Mouse (Mus musculus): ENCODE results near the gene Pla2g2c. TPM values are rescaled to one million over a fixed set of nuclear protein-coding genes. Genes with fewer than 3 reads are reported as not detected.

Gene Pla2g2c
- total and polyA plus RNA-seq, 2 experiments from 2014 or later: 0.44 to 0.57 TPM

DNA sequence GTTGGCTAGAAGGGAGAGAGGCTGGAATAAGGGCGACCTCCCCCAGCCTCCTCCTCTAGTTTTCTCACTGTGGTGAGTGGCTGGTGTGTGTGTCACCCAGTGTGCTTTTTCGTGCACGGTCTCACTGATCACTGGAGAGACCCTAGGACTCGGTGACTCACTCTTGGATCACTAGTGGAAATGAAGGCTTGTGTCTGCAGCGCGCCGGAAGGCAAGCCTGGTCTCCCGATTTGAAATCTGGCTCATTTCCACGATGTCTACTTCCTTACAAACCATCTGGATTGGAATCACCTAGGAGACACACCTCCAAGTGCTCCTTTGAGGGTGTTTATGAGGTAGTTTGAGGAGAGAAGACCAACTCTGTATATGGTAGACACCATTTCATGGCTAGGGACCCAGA, 22.3 kb downstream of the Pla2g2c start:
- DNase-seq (ENCODE audit: low spot score) (no peak), ATAC-seq (ENCODE audit: low FRiP score) (no peak)
- Histone ChIP-seq H3K4me2 (ENCODE audit: low read depth, low read length, poor library complexity, severe bottlenecking) (no peak overlapping the region), H3K4me1 (ENCODE audit: insufficient read depth, low read length) (no peaks in the 10 kb centered on the region), H3K36me3 (ENCODE audit: insufficient read depth, low read length) (no peaks in the 10 kb centered on the region), H3K27ac (ENCODE audit: low read depth, low read length) (no peak overlapping the region), H3K27me3 (ENCODE audit: insufficient read depth, low read length) (no peaks in the 10 kb centered on the region), H3K4me3 (ENCODE audit: low read depth, low read length) (no peak overlapping the region), H3K9me3 (ENCODE audit: low read length) (no peaks in the 10 kb centered on the region), H3K9ac (replicated peaks; ENCODE audit: low read length, poor library complexity, severe bottlenecking) (no peak overlapping the region)
- WGBS: 91% methylated on average over 9 of the region's 9 CpGs
- no peak for TF ChIP-seq CTCF (IDR thresholded peaks at IDR 0.05)

DNA sequence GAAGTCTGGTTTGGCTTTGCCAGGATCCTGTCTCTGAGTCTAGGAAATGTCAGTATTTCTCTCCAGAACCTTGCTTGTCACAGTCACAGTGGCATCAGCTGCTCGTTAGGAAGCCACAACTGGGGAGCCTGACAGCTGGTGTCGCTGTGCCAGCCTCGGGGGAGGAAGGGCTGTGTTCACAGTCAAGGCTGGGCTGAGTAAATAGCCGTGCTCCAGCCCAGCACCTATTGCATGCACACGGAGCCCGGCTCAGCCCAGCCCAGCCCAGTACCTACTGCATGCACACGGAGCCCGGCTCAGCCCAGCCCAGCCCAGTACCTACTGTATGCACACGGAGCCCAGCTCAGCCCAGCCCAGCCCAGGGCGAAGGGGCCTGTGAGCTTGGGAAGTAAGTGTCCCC, 23.3 kb downstream of the Pla2g2c start:
- H3K4me1 ChIP-seq (ENCODE audit: insufficient read depth, low read length): no peaks in the 10 kb centered on the region
- H3K9me3 ChIP-seq (ENCODE audit: low read length): no peaks in the 10 kb centered on the region
- TF ChIP-seq CTCF (IDR thresholded peaks at IDR 0.05): peak; percentile 36
- H3K9ac ChIP-seq (replicated peaks; ENCODE audit: low read length, poor library complexity, severe bottlenecking): no peak overlapping the region
- H3K27me3 ChIP-seq (ENCODE audit: insufficient read depth, low read length): no peaks in the 10 kb centered on the region
- no peak overlapping the region for H3K27ac ChIP-seq (ENCODE audit: low read depth, low read length)
- 59% methylated on average over 10 of the region's 10 CpGs for WGBS
- no peak overlapping the region for H3K4me2 ChIP-seq (ENCODE audit: low read depth, low read length, poor library complexity, severe bottlenecking)
- DNase-seq (ENCODE audit: low spot score) (peak; percentile 31), ATAC-seq (ENCODE audit: low FRiP score) (no peak)
- H3K4me3 ChIP-seq (ENCODE audit: low read depth, low read length): no peak overlapping the region
- H3K36me3 ChIP-seq (ENCODE audit: insufficient read depth, low read length): no peaks in the 10 kb centered on the region

DNA sequence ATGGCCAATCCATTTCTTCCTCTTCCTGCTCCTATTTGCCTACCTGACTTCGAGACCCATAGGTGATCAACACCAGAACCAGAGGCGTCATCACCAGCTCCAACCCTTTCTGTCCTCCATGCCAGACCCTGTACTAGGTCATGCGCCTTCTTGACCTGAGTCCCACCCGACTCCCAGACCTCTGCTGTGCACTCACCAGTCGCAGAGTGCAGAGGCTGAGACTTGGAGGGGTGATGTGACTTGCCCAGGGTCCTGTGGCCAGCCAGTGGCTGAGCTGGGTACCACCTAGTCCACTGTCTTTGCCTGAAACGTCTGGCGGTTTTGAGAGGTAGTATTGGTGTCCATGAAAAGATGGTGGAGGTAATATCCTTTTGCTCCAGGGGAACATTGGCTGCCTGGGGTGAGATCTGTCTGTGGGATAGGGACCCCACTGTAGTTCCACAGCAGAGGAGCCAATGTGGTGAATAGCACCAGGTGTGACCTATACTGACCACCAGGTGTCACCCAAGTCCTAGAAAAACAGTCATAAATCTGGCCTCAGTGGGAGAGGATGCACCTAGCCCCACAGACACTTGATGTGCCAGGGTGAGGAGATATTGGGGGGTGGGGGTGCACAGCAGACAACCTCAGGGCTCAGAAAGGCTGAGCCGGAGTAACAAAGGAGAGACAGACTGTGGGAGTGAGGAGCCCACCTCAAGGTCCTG, 23.9 kb downstream of the Pla2g2c start:
- no peak overlapping the region for H3K27ac ChIP-seq (ENCODE audit: low read depth, low read length)
- DNase-seq (ENCODE audit: low spot score): peak; percentile 78
- no peaks in the 10 kb centered on the region for H3K9me3 ChIP-seq (ENCODE audit: low read length)
- no peak overlapping the region for H3K4me3 ChIP-seq (ENCODE audit: low read depth, low read length)
- H3K36me3 ChIP-seq (ENCODE audit: insufficient read depth, low read length): no peaks in the 10 kb centered on the region
- ATAC-seq (ENCODE audit: low FRiP score): peak; percentile 59
- no peak overlapping the region for H3K9ac ChIP-seq (replicated peaks; ENCODE audit: low read length, poor library complexity, severe bottlenecking)
- whole genome bisulfite sequencing: 60% methylated on average over 8 of the region's 8 CpGs
- H3K27me3 ChIP-seq (ENCODE audit: insufficient read depth, low read length): no peaks in the 10 kb centered on the region
- H3K4me2 ChIP-seq (ENCODE audit: low read depth, low read length, poor library complexity, severe bottlenecking): no peak overlapping the region
- H3K4me1 ChIP-seq (ENCODE audit: insufficient read depth, low read length): no peaks in the 10 kb centered on the region
- TF ChIP-seq CTCF (IDR thresholded peaks at IDR 0.05): peak; percentile 90

DNA sequence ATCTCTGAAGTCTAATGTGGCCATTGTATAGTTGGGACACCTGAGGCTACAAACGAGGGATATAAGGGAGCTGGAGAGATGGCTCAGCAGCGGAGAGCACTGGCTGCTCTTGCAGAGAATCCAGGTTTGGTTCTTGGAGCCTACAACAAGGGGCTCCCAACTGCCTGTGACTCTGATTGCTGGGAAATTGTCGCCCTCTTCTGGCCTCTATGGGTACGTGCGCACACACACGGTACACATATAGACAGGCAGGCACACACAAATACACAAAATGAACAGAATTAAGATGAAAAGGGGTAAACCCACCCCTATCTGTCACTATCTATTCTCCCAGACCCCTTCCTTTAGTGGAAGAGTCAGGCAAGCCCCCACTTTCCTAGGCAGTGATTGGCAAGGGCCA, 28.0 kb downstream of the Pla2g2c start:
- no peak for ATAC-seq (ENCODE audit: low FRiP score)
- WGBS: 93% methylated on average over 6 of the region's 6 CpGs
- no peaks in the 10 kb centered on the region for H3K27me3 ChIP-seq (ENCODE audit: insufficient read depth, low read length)

DNA sequence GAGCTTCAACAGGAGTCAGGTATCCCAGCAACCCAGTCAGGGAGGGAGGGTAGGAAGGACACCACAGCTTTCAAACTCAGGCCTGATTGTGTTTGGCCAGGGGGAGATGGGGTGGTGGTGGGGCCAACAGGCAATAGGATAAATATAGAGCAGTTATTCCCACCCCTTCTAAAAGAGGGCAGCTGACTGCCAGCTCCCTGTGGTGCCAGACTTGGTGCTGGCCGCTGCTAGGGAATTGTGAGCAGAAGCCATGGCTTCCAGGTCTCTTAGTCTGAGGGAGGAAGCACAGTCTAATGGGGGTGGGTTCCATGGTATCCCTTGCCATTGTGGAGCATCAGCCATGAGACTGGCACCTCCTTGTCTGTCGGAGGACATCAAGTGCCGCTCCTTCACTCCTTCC, 29.0 kb downstream of the Pla2g2c start:
- H3K27ac ChIP-seq (ENCODE audit: low read depth, low read length): no peak overlapping the region
- no peak overlapping the region for H3K9ac ChIP-seq (replicated peaks; ENCODE audit: low read length, poor library complexity, severe bottlenecking)
- ATAC-seq (ENCODE audit: low FRiP score): no peak
- no peak for DNase-seq (ENCODE audit: low spot score)
- no peak overlapping the region for H3K4me2 ChIP-seq (ENCODE audit: low read depth, low read length, poor library complexity, severe bottlenecking)
- H3K4me3 ChIP-seq (ENCODE audit: low read depth, low read length): no peak overlapping the region
- no peaks in the 10 kb centered on the region for H3K36me3 ChIP-seq (ENCODE audit: insufficient read depth, low read length)
- no peaks in the 10 kb centered on the region for H3K4me1 ChIP-seq (ENCODE audit: insufficient read depth, low read length)
- no peaks in the 10 kb centered on the region for H3K27me3 ChIP-seq (ENCODE audit: insufficient read depth, low read length)
- H3K9me3 ChIP-seq (ENCODE audit: low read length): no peaks in the 10 kb centered on the region
- 91% methylated on average over 3 of the region's 3 CpGs for WGBS
- no peak for TF ChIP-seq CTCF (IDR thresholded peaks at IDR 0.05)

More for the DNA sequence above, 28.0 kb downstream of the Pla2g2c start:
- H3K4me2 ChIP-seq (ENCODE audit: low read depth, low read length, poor library complexity, severe bottlenecking): no peak overlapping the region
- no peaks in the 10 kb centered on the region for H3K9me3 ChIP-seq (ENCODE audit: low read length)
- H3K4me1 ChIP-seq (ENCODE audit: insufficient read depth, low read length): no peaks in the 10 kb centered on the region
- TF ChIP-seq CTCF (IDR thresholded peaks at IDR 0.05): no peak
- H3K4me3 ChIP-seq (ENCODE audit: low read depth, low read length): no peak overlapping the region
- no peak overlapping the region for H3K9ac ChIP-seq (replicated peaks; ENCODE audit: low read length, poor library complexity, severe bottlenecking)
- DNase-seq (ENCODE audit: low spot score): no peak
- H3K27ac ChIP-seq (ENCODE audit: low read depth, low read length): no peak overlapping the region
- no peaks in the 10 kb centered on the region for H3K36me3 ChIP-seq (ENCODE audit: insufficient read depth, low read length)

DNA sequence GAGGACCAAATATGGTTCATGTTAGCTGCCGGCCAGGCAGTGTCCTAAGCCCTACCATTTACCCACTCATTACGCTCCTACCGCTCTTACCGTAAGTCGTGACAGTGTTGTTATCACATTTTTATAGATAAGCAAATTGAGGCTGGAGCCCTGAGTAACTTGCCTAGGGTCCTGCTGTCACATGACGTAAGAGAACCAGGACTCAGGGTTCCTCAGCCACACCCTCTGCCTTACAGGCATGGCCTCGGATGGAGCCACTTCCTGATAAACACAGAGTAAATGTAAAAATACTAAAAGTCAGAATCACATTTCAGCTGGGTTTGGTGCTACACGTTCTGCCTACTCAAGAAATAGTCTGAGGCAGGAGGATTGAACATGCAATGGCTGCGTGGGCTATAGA, 29.8 kb downstream of the Pla2g2c start:
- Histone ChIP-seq H3K4me2 (ENCODE audit: low read depth, low read length, poor library complexity, severe bottlenecking) (no peak overlapping the region), H3K36me3 (ENCODE audit: insufficient read depth, low read length) (no peaks in the 10 kb centered on the region), H3K27me3 (ENCODE audit: insufficient read depth, low read length) (no peaks in the 10 kb centered on the region), H3K9ac (replicated peaks; ENCODE audit: low read length, poor library complexity, severe bottlenecking) (no peak overlapping the region), H3K9me3 (ENCODE audit: low read length) (no peaks in the 10 kb centered on the region), H3K27ac (ENCODE audit: low read depth, low read length) (no peak overlapping the region), H3K4me1 (ENCODE audit: insufficient read depth, low read length) (no peaks in the 10 kb centered on the region), H3K4me3 (ENCODE audit: low read depth, low read length) (no peak overlapping the region)
- 90% methylated on average over 9 of the region's 9 CpGs for WGBS
- no peak for TF ChIP-seq CTCF (IDR thresholded peaks at IDR 0.05)
- DNase-seq (ENCODE audit: low spot score): no peak
- ATAC-seq (ENCODE audit: low FRiP score): no peak

Measured in midbrain, postnatal 0 days (tissue).